Mouse (Mus musculus) liver, adult 2 months (tissue): Measurements from ENCODE around the gene Rab11fip5. TPM values are rescaled to one million over a fixed set of nuclear protein-coding genes. Genes with fewer than 3 reads are reported as not detected.

ENCODE experiments used
- DNase-seq: peaks from one replicate; pipeline ENCODE4 v3.0.0-alpha.2; 2011; ENCODE audit warnings: low read depth, low spot score; ENCODE audit errors: extremely low read depth
- H3K27ac ChIP-seq: fragments of 200-500 bp; replicated peaks from 2 replicates; pipeline ENCODE4 v1.5.1; 2012; ENCODE audit warnings: low read depth, mild to moderate bottlenecking, control low read depth, inconsistent platforms, low read length; ENCODE audit not compliant: insufficient read depth
- H3K27me3 ChIP-seq: fragments of 200-500 bp; 2 replicates; pipeline ENCODE4 v1.6.1; 2012; ENCODE audit warnings: mild to moderate bottlenecking, moderate library complexity, low read length, inconsistent platforms; ENCODE audit not compliant: control insufficient read depth, insufficient read depth
- H3K36me3 ChIP-seq: fragments of 200-500 bp; 2 replicates; pipeline ENCODE4 v1.6.1; 2012; ENCODE audit warnings: low read length, inconsistent platforms; ENCODE audit not compliant: control insufficient read depth, insufficient read depth
- H3K4me1 ChIP-seq: fragments of 200-500 bp; 2 replicates; pipeline ENCODE4 v1.6.1; 2011; ENCODE audit warnings: low read length; ENCODE audit not compliant: control insufficient read depth, insufficient read depth
- H3K4me3 ChIP-seq: fragments of 200-500 bp; 2 replicates; pipeline ENCODE4 v1.5.1; 2011; ENCODE audit warnings: low read depth, mild to moderate bottlenecking, control low read depth, low read length, moderate library complexity; ENCODE audit not compliant: insufficient read depth
- H3K79me2 ChIP-seq: fragments of 200-500 bp; 2 replicates; pipeline ENCODE4 v1.6.1; 2012; ENCODE audit warnings: inconsistent platforms, mild to moderate bottlenecking, low read length, moderate library complexity; ENCODE audit not compliant: control insufficient read depth, insufficient read depth
- H3K9ac ChIP-seq: fragments of 200-500 bp; 2 replicates; pipeline ENCODE4 v1.6.1; 2012; ENCODE audit warnings: low read depth, mild to moderate bottlenecking, control low read depth, inconsistent platforms, low read length
- CTCF ChIP-seq: fragments of 200-500 bp; IDR thresholded peaks from 2 replicates; pipeline ENCODE4 v1.5.1; 2011; ENCODE audit warnings: low read depth, low read length, control low read depth
- POLR2A ChIP-seq: fragments of 200-500 bp; IDR thresholded peaks from 2 replicates; pipeline ENCODE4 v1.6.1; 2011; ENCODE audit warnings: low read length, control low read depth; ENCODE audit not compliant: insufficient read depth; ENCODE audit errors: extremely low read depth
- WGBS: fragments of 180-500 bp; shearing (Covaris S2); methylation state at CpG from one replicate; pipeline ENCODE4 v1.1.7; 2018; 5-methylcytosine and 5-hydroxymethylcytosine counted together
- polyA plus RNA-seq: library from polyadenylated mRNA; depleted of rRNA; stranded (reverse); fragments of >200 nt; gene quantifications from 2 replicates; pipeline ENCODE4 v1.2.3, GENCODE M21; 2012
- total RNA-seq: library from RNA; depleted of rRNA; stranded (reverse); fragments of >200 nt; gene quantifications from 2 replicates; pipeline ENCODE4 v1.2.3, GENCODE M21; 2014

Rab11fip5 gene
- total and polyA plus RNA-seq, 2 experiments: 0.46 to 1.4 TPM

GRCm38 (mm10) chr6:85371859-85372405 lies 2.5 kb downstream of the Rab11fip5 start:
- Histone ChIP-seq H3K27ac (no peak overlapping the region), H3K79me2 (no peaks in the 10 kb centered on the region), H3K4me3 (no peak overlapping the region), H3K36me3 (no peaks in the 10 kb centered on the region), H3K27me3 (no peaks in the 10 kb centered on the region), H3K4me1 (peaks cover 2% of the 10 kb centered on the region), H3K9ac (no peak overlapping the region)
- no peak for DNase-seq
- TF ChIP-seq CTCF (no peak), POLR2A (no peak)
- WGBS: 93% methylated on average over 6 of the region's 6 CpGs

DNA sequence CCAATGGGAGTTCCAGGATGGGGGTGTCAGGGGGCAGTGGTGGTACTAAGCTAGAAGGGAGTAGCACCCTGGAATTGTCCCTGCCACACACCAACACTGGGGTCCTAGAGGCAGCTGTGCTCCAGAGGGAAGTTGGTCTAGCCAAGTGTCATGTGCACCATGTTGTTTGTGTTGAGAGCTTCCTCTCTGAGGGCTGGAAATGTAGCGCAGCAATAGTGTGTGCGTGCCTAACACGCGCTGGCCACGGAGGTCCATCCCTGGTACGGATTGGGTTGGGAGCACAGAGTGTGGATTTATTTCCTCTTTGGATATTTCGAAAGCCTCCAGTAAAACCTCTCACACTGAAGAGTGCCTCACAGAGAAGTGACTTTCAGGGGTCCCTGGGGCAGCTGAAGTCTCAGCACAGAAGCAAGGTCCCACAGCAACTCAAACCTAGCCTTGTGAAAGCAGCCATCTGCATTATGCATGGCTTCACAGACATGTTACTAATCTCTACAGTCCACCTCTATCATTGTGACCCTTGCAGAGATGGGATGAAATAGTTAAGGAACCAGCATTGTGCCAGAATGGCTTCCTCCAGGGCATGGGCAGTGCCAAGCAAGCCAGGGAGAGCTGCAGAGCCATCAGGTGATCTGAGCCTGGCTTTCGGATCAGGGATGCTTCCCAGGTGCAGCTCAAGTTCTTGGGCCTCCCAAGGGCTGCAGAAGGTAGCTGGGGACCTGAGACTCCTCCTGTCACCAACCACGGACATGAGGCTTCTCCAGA lies 3.6 kb downstream of the Rab11fip5 start:
- no peak overlapping the region for H3K4me3 ChIP-seq
- peaks cover 2% of the 10 kb centered on the region for H3K4me1 ChIP-seq
- no peaks in the 10 kb centered on the region for H3K27me3 ChIP-seq
- H3K9ac ChIP-seq: no peak overlapping the region
- H3K36me3 ChIP-seq: no peaks in the 10 kb centered on the region
- TF ChIP-seq CTCF (no peak), POLR2A (no peak)
- 96% methylated on average over 9 of the region's 9 CpGs for WGBS
- no peaks in the 10 kb centered on the region for H3K79me2 ChIP-seq
- no peak overlapping the region for H3K27ac ChIP-seq
- no peak for DNase-seq

GRCm38 (mm10) chr6:85370041-85370440 lies 4.4 kb downstream of the Rab11fip5 start:
- DNase-seq: no peak
- peaks cover 2% of the 10 kb centered on the region for H3K4me1 ChIP-seq

DNA sequence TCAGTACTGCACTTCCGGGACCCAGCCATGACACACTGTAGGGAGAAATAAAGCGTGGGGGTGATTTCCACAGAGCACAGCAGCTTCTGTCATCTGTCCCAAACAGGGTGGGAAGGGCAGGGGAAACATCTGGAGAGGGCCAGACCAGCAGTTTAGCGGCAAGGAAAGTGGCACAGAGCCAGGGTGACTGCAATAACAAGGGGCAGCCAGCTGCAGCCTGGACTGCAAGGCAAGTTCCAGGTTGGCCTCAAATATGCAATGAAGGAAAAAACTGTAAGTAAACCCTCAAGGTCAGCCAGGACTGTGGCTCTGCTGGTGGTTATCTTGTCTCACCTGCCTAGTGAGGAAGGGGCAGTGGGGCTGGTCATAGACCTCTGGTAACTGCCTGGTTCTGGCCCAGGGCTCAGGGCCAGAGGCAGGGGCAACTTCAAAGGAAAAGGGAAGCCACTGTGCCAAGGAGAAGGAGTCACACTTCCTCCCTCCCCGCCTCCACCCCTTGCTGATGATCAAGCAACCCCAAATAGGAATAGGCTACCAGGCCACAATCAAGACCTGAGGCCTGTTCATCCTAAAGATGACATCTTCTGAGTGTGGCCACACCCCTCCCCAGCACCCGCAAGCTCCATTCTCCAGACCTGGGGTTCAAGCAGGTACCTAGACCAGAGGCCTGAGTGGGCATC lies 5.1 kb downstream of the Rab11fip5 start:
- no peak overlapping the region for H3K27ac ChIP-seq
- H3K36me3 ChIP-seq: no peaks in the 10 kb centered on the region
- no peaks in the 10 kb centered on the region for H3K4me1 ChIP-seq
- TF ChIP-seq CTCF (no peak), POLR2A (no peak)
- H3K27me3 ChIP-seq: no peaks in the 10 kb centered on the region
- H3K9ac ChIP-seq: no peak overlapping the region
- H3K79me2 ChIP-seq: no peaks in the 10 kb centered on the region
- no peak for DNase-seq
- H3K4me3 ChIP-seq: no peak overlapping the region
- WGBS: 76% methylated on average over 5 of the region's 5 CpGs

More at GRCm38 (mm10) chr6:85370041-85370440, 4.4 kb downstream of the Rab11fip5 start:
- 93% methylated on average over 5 of the region's 5 CpGs for WGBS
- TF ChIP-seq CTCF (no peak), POLR2A (no peak)
- H3K79me2 ChIP-seq: no peaks in the 10 kb centered on the region
- H3K36me3 ChIP-seq: no peaks in the 10 kb centered on the region
- no peak overlapping the region for H3K9ac ChIP-seq
- no peak overlapping the region for H3K27ac ChIP-seq
- H3K4me3 ChIP-seq: no peak overlapping the region
- H3K27me3 ChIP-seq: no peaks in the 10 kb centered on the region

DNA sequence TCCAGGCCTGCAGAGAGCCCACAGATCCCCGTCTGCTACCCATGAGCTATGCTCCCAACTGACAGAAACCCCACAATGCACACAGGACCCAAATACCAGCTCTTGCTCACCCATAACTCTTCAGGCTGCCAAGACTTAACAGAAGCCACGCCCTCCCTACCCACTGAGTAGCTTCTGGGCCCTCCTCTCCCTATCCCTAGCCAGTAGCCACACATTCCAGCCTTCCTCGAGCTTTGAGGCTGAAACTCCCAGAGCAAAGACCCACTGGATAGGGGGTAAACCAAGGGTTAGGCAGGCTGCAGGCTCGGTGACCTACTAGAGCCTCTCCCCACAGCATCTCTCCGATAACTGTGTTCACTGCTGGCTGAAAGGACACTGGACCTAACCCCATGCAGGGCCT lies 5.7 kb downstream of the Rab11fip5 start:
- no peak overlapping the region for H3K27ac ChIP-seq
- no peaks in the 10 kb centered on the region for H3K4me1 ChIP-seq
- H3K79me2 ChIP-seq: no peaks in the 10 kb centered on the region

More for the DNA sequence above, 5.7 kb downstream of the Rab11fip5 start:
- Histone ChIP-seq H3K4me3 (no peak overlapping the region), H3K9ac (no peak overlapping the region), H3K36me3 (no peaks in the 10 kb centered on the region), H3K27me3 (no peaks in the 10 kb centered on the region)
- 81% methylated on average over 5 of the region's 5 CpGs for WGBS
- TF ChIP-seq POLR2A: no peak
- no peak for TF ChIP-seq CTCF
- DNase-seq: no peak
